Mouse (Mus musculus): ENCODE results near the gene Necab2.
A peak's percentile ranks its signal among the peaks of the same experiment; 100 is the strongest.

The Necab2 gene

GRCm38 (mm10) chr8:119459724-119460123 lies 13.2 kb downstream of the Necab2 start:
- DNase-seq: no peak

DNA sequence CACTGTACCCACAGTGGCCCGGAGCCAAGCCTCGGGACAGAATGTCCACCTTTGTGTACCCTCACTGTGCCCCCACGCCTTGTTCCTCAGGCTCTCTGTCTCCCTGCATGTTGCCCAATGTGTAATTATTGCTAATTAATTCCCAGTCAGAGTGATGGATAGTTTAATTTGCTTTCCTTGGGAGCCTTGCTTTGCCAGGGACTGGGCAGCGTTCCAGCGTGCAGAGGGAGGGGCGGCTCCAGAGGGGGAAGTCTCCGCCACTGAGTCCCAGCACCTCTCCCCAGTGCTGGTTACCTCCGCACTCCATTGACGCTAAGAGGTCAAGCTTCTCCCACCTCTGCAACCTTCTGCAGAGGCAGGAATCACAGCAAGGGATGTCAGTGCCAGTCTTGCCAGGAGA lies 14.8 kb downstream of the Necab2 start:
- no peak for DNase-seq

DNA sequence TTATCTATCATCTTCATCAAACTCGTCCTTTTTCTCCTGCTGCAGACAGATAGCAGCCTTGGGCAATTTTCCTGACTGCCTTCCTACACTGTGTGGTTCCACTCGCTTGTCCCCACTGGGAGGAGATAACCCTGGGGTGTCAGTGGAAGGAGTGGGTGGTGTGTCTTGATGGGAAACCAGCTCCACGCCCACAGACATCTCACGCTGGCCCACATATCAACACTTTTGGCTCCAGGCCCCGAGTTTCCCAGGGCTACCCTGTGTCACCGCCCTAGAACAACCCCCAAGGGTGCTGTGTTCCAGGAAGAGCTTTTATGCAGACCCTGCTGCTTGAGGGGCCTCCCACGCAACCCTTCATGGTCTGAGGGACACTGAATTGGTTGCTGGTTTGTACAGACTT lies 17.2 kb downstream of the Necab2 start:
- DNase-seq: no peak

DNA sequence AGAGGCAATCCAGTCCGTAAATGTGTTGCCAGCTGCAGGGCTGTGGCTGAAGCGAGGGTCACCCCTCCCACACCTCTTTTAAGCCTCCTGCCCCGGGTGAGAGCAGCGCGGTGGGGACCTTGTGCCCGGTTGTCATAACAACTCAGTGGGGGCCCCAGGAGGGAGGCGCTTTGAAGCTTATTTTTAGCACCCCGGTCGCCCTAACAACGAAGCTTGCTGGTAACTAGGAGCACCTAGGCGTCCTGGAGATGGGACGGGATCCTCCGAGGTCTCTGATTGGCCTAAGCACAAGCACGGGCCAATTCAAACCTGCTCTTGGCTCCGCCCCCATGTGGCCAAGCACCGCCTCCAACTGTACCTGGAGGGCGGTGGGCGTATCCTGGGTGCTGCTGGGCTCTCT lies 19.6 kb downstream of the Necab2 start:
- no peak for DNase-seq

GRCm38 (mm10) chr8:119466794-119467193 lies 20.3 kb downstream of the Necab2 start:
- DNase-seq: no peak

DNA sequence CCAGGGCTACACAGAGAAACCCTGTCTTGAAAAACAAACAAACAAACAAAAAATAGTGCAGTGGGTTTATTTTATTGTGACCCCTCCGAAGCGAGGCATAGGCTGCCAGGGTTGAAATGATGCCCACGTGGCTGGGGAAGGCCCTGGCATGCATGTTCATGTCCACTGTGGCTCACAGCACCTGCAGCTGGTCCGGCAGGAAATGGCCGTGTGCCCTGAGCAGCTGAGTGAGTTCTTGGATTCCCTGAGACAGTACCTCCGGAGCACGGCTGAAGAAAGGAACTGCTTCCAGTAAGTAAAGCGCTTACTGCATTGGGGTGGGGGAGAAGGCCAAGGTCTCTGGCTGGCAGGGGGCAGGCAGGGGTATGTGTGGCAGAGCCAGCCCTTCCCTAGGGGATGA lies 21.6 kb downstream of the Necab2 start:
- no peak for DNase-seq

DNA sequence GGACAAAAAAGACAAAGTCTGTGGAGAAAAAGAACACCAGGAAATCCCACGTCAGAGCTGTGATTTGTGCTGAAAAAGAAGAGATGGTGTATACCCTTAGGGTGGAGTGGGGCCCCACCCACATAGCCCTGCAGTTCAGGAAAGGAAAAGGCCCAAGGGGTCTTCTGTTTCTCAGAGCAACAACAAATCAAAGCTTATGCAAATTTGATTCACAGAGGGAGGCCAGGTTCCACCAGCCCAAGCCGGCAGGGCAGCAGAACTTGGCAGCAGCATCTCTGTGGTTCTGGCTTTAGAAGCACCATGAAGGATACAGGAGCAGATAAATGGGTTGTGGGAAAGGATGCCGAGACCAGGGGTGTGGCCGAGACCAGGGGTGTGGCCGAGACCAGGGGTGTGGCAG lies 32.2 kb downstream of the Necab2 start:
- DNase-seq: no peak

- no peak for DNase-seq
Observed at GRCm38 (mm10) chr8:119484145-119484896, 37.8 kb downstream of the Necab2 start.

DNA sequence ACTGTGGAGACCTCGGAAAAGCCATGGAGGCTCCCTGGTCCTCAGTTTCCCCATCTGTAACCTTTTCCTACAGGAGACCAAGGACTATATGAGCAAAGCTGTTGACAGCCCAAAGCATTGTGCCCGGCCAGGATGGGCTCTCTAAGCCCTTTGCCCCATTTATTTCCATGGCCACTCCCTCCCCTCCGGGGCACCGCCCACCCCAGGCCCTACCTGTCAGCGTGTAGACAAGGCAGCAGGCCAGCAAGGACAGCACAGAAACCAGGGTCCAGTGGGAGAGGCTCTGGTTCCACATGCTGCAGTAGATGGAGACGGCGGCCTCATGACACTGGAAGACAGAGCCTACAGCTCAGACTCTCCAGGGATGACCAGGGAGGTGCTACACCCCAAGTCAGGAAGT lies 40.6 kb downstream of the Necab2 start:
- no peak for DNase-seq

- no peak for DNase-seq
Observed at GRCm38 (mm10) chr8:119496848-119497247, 50.3 kb downstream of the Necab2 start.

- no peak for DNase-seq
Observed at GRCm38 (mm10) chr8:119499836-119500235, 53.3 kb downstream of the Necab2 start.

DNA sequence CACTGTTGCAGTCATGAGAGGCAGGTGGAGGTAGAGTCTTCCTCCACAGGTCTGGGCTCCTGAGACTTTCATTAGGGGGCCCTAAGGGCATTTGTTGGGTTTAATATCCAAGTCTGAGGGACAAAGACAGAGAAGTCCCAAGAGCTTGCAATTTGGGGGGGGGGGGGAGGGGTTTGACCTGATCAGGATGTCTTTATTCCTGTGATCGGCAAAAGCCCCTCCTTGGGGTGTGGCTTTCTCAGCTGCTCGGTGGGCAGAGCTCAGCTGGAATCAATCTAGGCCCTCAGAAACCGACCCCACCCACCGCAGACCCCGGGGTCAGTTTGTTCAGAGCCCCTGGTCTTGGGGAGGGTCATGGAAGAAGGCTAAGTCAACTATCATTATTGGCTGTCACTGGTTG lies 55.1 kb downstream of the Necab2 start, which contains the start of gene Slc38a8:
Gene Slc38a8, minus strand, starts transcription at position 101 of the 400 bp plus-strand sequence.
- no peak for DNase-seq

DNA sequence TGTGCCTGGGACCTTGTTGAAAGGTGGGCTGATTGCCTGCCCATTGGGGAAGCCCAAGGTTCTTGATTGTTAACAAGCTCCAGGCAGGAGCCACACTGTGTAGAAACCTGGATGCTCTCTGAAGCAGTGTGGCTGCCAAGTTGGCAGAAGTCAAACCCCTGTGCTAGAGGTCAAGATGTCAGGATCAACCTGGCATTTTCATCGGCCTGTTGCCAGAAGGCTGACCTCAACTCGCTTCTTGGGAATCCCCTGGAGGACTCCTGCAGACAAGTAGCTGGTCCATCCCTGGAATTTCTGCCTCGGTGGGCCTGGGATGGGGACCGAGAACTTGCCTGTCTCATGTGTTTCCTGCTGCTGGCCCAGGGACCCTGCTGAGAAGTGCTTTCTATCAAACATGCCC lies 55.6 kb downstream of the Necab2 start:
- DNase-seq: peak; percentile 27

GRCm38 (mm10) chr8:119503191-119503767 lies 56.8 kb downstream of the Necab2 start:
- peak; percentile 30 for DNase-seq

DNA sequence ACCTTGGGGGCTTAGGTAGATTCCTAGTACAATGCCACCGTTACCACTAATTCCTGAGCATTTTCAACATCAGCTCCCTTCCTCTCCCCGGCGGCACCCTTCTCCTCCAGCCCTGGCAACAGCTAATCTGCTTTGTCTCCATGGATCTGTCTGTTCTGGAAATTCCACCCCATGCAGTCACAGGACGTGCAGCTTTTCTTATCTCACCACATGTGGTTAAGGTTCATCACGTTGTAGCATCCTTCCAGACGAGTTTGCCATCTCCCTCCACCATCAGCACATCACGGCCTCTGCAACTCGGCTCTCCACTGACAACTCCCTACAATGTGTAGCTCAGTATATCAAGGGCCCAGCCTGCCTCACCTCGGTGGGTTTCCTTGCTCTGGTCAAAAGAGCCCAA lies 59.0 kb downstream of the Necab2 start:
- DNase-seq: no peak

DNA sequence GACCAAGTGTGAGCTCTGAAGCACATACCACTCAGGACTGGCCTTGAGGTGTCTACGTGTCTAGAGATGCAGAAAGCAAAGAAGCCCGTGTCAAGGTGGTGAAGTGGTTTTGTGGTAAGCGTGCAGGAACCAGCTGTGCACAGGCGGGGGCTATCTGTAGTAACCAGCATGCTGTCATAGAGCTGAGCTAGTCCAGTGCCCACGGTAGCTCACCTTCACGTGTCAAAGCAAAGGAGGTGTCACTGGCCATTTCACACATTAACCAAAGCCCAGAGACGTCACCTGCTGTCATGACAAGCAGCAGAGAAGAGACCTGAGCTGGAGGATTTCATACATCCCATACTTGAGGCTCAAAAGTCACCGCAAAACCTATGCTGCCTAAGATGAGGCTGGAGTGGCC lies 59.6 kb downstream of the Necab2 start:
- DNase-seq: no peak

DNA sequence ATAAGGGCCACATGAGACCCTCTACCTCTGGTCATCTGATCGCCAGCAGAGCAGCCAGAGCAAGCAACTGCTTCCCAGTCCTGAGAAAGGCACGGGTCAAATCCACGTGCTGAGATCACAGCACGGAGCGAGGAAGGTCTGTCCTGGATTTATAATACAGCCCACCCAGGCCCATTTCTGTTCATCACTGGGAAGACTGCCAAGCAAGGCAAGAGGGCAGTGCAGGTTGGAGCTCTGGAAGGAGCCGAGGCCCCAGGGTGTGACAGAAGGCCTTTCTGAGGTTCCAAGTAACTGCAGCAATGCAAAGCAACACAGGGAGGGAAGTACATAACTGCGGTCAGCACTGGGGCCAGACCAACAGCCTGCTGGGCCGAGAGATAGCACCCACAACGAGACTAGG lies 64.0 kb downstream of the Necab2 start:
- DNase-seq: peak; percentile 21

DNA sequence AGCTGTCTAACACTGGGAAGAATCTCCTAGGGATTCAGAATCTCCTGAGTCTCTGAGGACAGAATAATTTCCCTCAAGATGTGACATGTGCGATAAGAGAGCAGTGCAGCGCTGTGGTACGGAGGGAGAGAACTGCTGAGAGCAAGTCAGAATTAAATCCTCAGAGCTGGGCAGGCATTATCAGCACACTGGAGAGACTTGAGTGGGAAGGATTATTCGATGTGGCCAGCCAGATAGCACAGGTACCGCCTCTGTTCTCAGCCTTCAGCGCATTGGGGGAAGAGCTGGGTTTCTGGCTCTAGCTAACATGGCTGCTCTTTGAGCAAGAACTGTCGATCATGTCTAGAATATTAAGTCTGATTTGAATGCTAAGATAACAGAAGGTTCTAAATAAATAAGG lies 65.2 kb downstream of the Necab2 start:
- no peak for DNase-seq

DNA sequence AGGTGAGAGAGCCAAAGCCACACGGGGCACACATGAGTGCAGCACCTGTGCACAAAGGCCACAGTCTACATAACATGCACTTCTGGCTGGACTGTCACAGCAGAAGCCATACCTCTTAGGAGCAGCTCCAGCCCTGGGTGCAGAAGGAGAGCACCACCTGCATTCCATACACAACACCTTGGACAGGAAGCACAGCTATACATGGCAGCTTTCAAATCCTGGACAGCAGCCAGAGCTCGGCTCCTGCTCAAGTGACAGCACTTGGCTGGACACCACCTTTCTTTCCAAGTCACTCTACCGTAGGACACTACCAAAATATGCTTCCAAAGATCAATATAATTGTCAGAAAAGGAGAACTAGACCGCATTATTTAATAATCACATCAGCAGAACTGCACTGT lies 66.9 kb downstream of the Necab2 start:
- DNase-seq: peak; percentile 66

GRCm38 (mm10) chr8:119514940-119515339 lies 68.4 kb downstream of the Necab2 start:
- no peak for DNase-seq

DNA sequence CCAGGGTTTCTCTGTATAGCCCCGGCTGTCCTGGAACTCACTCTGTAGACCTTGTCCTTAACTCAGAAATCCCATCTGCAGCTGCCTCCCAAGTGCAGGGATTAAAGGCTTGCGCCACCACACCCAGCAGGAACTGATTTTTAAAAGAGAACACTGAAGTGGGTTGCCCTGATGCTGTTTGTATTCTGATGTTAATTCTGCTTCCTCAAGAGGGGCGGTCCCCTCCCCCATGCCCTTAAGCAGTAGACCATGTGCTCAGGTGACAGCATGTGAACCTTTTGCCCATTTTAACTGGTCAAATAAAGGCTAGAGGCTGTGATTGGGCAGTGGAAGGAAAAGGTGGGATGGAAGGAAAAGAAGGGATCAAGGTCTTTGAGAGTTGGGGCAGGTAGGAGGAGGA lies 69.2 kb downstream of the Necab2 start:
- DNase-seq: no peak

GRCm38 (mm10) chr8:119516674-119517073 lies 70.2 kb downstream of the Necab2 start:
- no peak for DNase-seq

DNA sequence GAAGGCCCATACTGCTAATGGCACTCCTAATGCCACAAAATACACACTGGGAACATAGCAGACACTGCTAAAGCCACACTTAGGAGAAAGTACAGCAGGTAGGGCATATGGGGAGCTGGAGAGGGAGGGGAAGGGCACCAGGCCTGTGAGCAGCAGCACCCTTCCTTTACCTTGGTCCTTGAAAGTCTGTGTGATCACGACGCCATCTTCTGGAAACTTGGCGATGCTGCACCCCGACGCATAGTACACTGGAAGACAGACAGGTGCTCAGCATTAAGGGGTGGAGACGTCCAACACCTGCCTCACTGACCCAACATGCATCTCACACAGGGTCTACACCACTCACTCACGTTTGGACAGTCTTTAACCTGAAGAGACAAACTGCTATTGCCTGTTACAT lies 73.6 kb downstream of the Necab2 start:
- no peak for DNase-seq
